Mouse (Mus musculus) limb, embryonic 15.5 days (tissue): Measurements from ENCODE around the gene L3mbtl4. TPM values are rescaled to one million over a fixed set of nuclear protein-coding genes. Genes with fewer than 3 reads are reported as not detected.

ENCODE experiments used
- ATAC-seq: fragments of 200-750 bp; cut with Nextera tagmentation; 2 replicates; pipeline ENCODE4 v1.8.0; 2017; ENCODE audit warnings: low read depth, moderate TSS enrichment; ENCODE audit not compliant: insufficient number of reproducible peaks, low FRiP score, low TSS enrichment
- H3K27ac ChIP-seq: fragments of 300-500 bp; sonication (generic); 2 replicates; pipeline ENCODE4 v1.5.1; 2015; ENCODE audit warnings: moderate library complexity, mild to moderate bottlenecking, inconsistent platforms
- H3K27me3 ChIP-seq: fragments of 300-500 bp; sonication (generic); 2 replicates; pipeline ENCODE4 v1.6.1; 2015; ENCODE audit warnings: inconsistent platforms
- H3K36me3 ChIP-seq: fragments of 300-500 bp; sonication (generic); 2 replicates; pipeline ENCODE4 v1.6.1; 2015; ENCODE audit warnings: inconsistent platforms
- H3K4me1 ChIP-seq: fragments of 300-500 bp; sonication (generic); 2 replicates; pipeline ENCODE4 v1.6.1; 2015; ENCODE audit warnings: inconsistent platforms
- H3K4me2 ChIP-seq: fragments of 300-500 bp; sonication (generic); 2 replicates; pipeline ENCODE4 v1.6.1; 2015; ENCODE audit warnings: mild to moderate bottlenecking, inconsistent platforms
- H3K4me3 ChIP-seq: fragments of 300-500 bp; sonication (generic); 2 replicates; pipeline ENCODE4 v1.5.1; 2015; ENCODE audit warnings: mild to moderate bottlenecking, inconsistent platforms
- H3K9ac ChIP-seq: fragments of 300-500 bp; sonication (generic); 2 replicates; pipeline ENCODE4 v1.6.1; 2015; ENCODE audit warnings: inconsistent platforms
- H3K9me3 ChIP-seq: fragments of 300-500 bp; sonication (generic); 2 replicates; pipeline ENCODE4 v1.6.1; 2016; ENCODE audit warnings: inconsistent platforms
- WGBS: fragments of 180-500 bp; shearing (Covaris S2); methylation state at CpG from one replicate; pipeline ENCODE4 v1.1.7; 2015; 5-methylcytosine and 5-hydroxymethylcytosine counted together
- polyA plus RNA-seq: library from polyadenylated mRNA; unstranded; fragments of >200 nt; fragmentation: Nextera tagmentation; extraction: Ambion mirVana; gene quantifications from 2 replicates; pipeline ENCODE4 v1.2.1, GENCODE M21; 2015

Gene L3mbtl4
- polyA plus RNA-seq, 1 experiment from 2014 or later = 0.13 TPM

GRCm38 (mm10) chr17:68291713-68292364 is 18.2 kb downstream of the L3mbtl4 start:
- Histone ChIP-seq H3K4me2 (no peak overlapping the region), H3K4me1 (0 out of 2 replicates have a peak, but pooled peaks cover 5% of the 10 kb centered on the region), H3K9ac (no peak overlapping the region), H3K27me3 (no peaks in the 10 kb centered on the region), H3K4me3 (no peak overlapping the region), H3K27ac (no peak overlapping the region), H3K36me3 (no peaks in the 10 kb centered on the region), H3K9me3 (0 out of 2 replicates have a peak, but pooled peaks cover 3% of the 10 kb centered on the region)
- ATAC-seq = no peak
- WGBS = 33% methylated on average over 9 of the region's 9 CpGs

- ATAC-seq = no peak
- H3K4me3 ChIP-seq = no peak overlapping the region
- H3K36me3 ChIP-seq = no peaks in the 10 kb centered on the region
- no peak overlapping the region for H3K27ac ChIP-seq
- H3K27me3 ChIP-seq = no peaks in the 10 kb centered on the region
- whole genome bisulfite sequencing = 70% methylated on average over 6 of the region's 6 CpGs
- H3K4me2 ChIP-seq = no peak overlapping the region
- H3K9me3 ChIP-seq = no peaks in the 10 kb centered on the region
- no peaks in the 10 kb centered on the region for H3K4me1 ChIP-seq
- H3K9ac ChIP-seq = no peak overlapping the region
Observed at GRCm38 (mm10) chr17:68308381-68308780, 34.8 kb downstream of the L3mbtl4 start.

GRCm38 (mm10) chr17:68312286-68312927 is 38.8 kb downstream of the L3mbtl4 start:
- Histone ChIP-seq H3K4me1 (no peaks in the 10 kb centered on the region), H3K4me3 (no peak overlapping the region), H3K27ac (no peak overlapping the region), H3K36me3 (no peaks in the 10 kb centered on the region), H3K27me3 (no peaks in the 10 kb centered on the region), H3K4me2 (no peak overlapping the region), H3K9me3 (no peaks in the 10 kb centered on the region), H3K9ac (no peak overlapping the region)
- 76% methylated on average over 5 of the region's 5 CpGs for whole genome bisulfite sequencing
- ATAC-seq = no peak

- 91% methylated on average over 8 of the region's 8 CpGs for WGBS
- Histone ChIP-seq H3K27me3 (no peaks in the 10 kb centered on the region), H3K36me3 (no peaks in the 10 kb centered on the region), H3K9ac (no peak overlapping the region), H3K4me1 (no peaks in the 10 kb centered on the region), H3K4me3 (no peak overlapping the region), H3K4me2 (no peak overlapping the region), H3K9me3 (no peaks in the 10 kb centered on the region), H3K27ac (no peak overlapping the region)
- no peak for ATAC-seq
Observed at GRCm38 (mm10) chr17:68320940-68321339, 47.3 kb downstream of the L3mbtl4 start.

- no peak for ATAC-seq
Observed at GRCm38 (mm10) chr17:68322607-68323006, 49.0 kb downstream of the L3mbtl4 start.

GRCm38 (mm10) chr17:68332225-68332624 is 58.6 kb downstream of the L3mbtl4 start:
- Histone ChIP-seq H3K4me2 (no peak overlapping the region), H3K36me3 (no peaks in the 10 kb centered on the region), H3K9me3 (no peaks in the 10 kb centered on the region), H3K27ac (no peak overlapping the region), H3K4me3 (no peak overlapping the region), H3K27me3 (no peaks in the 10 kb centered on the region), H3K4me1 (no peaks in the 10 kb centered on the region; the same call in 1 of the 2 replicates), H3K9ac (no peak overlapping the region)
- 80% methylated on average over 5 of the region's 5 CpGs for WGBS
- ATAC-seq = no peak

More at GRCm38 (mm10) chr17:68322607-68323006, 49.0 kb downstream of the L3mbtl4 start:
- Histone ChIP-seq H3K27ac (no peak overlapping the region), H3K27me3 (no peaks in the 10 kb centered on the region), H3K4me3 (no peak overlapping the region), H3K9ac (no peak overlapping the region), H3K36me3 (no peaks in the 10 kb centered on the region), H3K4me1 (no peaks in the 10 kb centered on the region), H3K4me2 (no peak overlapping the region), H3K9me3 (no peaks in the 10 kb centered on the region)
- WGBS = 63% methylated on average over 3 of the region's 3 CpGs

- no peak overlapping the region for H3K4me3 ChIP-seq
- 57% methylated on average over 3 of the region's 3 CpGs for WGBS
- H3K4me1 ChIP-seq = no peaks in the 10 kb centered on the region; the same call in 1 of the 2 replicates
- no peak overlapping the region for H3K4me2 ChIP-seq
- no peak overlapping the region for H3K9ac ChIP-seq
- H3K27me3 ChIP-seq = no peaks in the 10 kb centered on the region
- no peak for ATAC-seq
- no peak overlapping the region for H3K27ac ChIP-seq
- H3K36me3 ChIP-seq = no peaks in the 10 kb centered on the region
- H3K9me3 ChIP-seq = no peaks in the 10 kb centered on the region
Observed at GRCm38 (mm10) chr17:68333382-68333781, 59.8 kb downstream of the L3mbtl4 start.

GRCm38 (mm10) chr17:68338917-68339553 is 65.4 kb downstream of the L3mbtl4 start:
- H3K9ac ChIP-seq = no peak overlapping the region
- H3K4me1 ChIP-seq = no peaks in the 10 kb centered on the region; the same call in 1 of the 2 replicates
- no peaks in the 10 kb centered on the region for H3K36me3 ChIP-seq
- no peaks in the 10 kb centered on the region for H3K9me3 ChIP-seq
- 37% methylated on average over 3 of the region's 3 CpGs for WGBS
- H3K27ac ChIP-seq = 0 out of 2 replicates have a peak overlapping the region, but pooled peaks have one; percentile 13
- H3K27me3 ChIP-seq = no peaks in the 10 kb centered on the region
- no peak overlapping the region for H3K4me2 ChIP-seq
- peak; percentile 30; the same call in 1 of the 2 replicates for ATAC-seq
- H3K4me3 ChIP-seq = no peak overlapping the region

- ATAC-seq = no peak
- H3K27me3 ChIP-seq = no peaks in the 10 kb centered on the region
- no peaks in the 10 kb centered on the region for H3K4me1 ChIP-seq
- H3K4me2 ChIP-seq = no peak overlapping the region
- H3K9me3 ChIP-seq = no peaks in the 10 kb centered on the region
- no peak overlapping the region for H3K9ac ChIP-seq
- no peak overlapping the region for H3K27ac ChIP-seq
- H3K4me3 ChIP-seq = no peak overlapping the region
- H3K36me3 ChIP-seq = no peaks in the 10 kb centered on the region
- WGBS = 41% methylated on average over 1 of the region's 1 CpGs
Observed at GRCm38 (mm10) chr17:68357687-68358086, 84.1 kb downstream of the L3mbtl4 start.

GRCm38 (mm10) chr17:68371101-68371500 is 97.5 kb downstream of the L3mbtl4 start:
- no peaks in the 10 kb centered on the region for H3K9me3 ChIP-seq
- ATAC-seq = no peak
- WGBS = 90% methylated on average over 1 of the region's 1 CpGs
- H3K4me2 ChIP-seq = no peak overlapping the region
- no peaks in the 10 kb centered on the region for H3K4me1 ChIP-seq
- no peaks in the 10 kb centered on the region for H3K36me3 ChIP-seq
- no peak overlapping the region for H3K4me3 ChIP-seq
- no peak overlapping the region for H3K27ac ChIP-seq
- H3K27me3 ChIP-seq = no peaks in the 10 kb centered on the region
- H3K9ac ChIP-seq = no peak overlapping the region

GRCm38 (mm10) chr17:68388481-68388880 is 114.9 kb downstream of the L3mbtl4 start:
- WGBS = 56% methylated on average over 5 of the region's 5 CpGs
- no peak for ATAC-seq
- no peaks in the 10 kb centered on the region for H3K4me1 ChIP-seq
- H3K9me3 ChIP-seq = no peaks in the 10 kb centered on the region
- no peak overlapping the region for H3K9ac ChIP-seq
- H3K4me3 ChIP-seq = no peak overlapping the region
- H3K27ac ChIP-seq = no peak overlapping the region
- no peaks in the 10 kb centered on the region for H3K27me3 ChIP-seq
- no peak overlapping the region for H3K4me2 ChIP-seq
- H3K36me3 ChIP-seq = no peaks in the 10 kb centered on the region

GRCm38 (mm10) chr17:68405993-68406392 is 132.4 kb downstream of the L3mbtl4 start:
- Histone ChIP-seq H3K9ac (no peak overlapping the region), H3K4me1 (no peaks in the 10 kb centered on the region), H3K27ac (no peak overlapping the region), H3K4me3 (no peak overlapping the region), H3K9me3 (no peaks in the 10 kb centered on the region), H3K27me3 (no peaks in the 10 kb centered on the region), H3K36me3 (no peaks in the 10 kb centered on the region), H3K4me2 (no peak overlapping the region)
- ATAC-seq = no peak
- WGBS = 81% methylated on average over 1 of the region's 1 CpGs
